Mouse (Mus musculus): ENCODE results near the gene E2f2. TPM values are rescaled to one million over a fixed set of nuclear protein-coding genes. Genes with fewer than 3 reads are reported as not detected.

Gene E2f2
- polyA plus RNA-seq, 1 experiment, result 56.3 TPM

DNA sequence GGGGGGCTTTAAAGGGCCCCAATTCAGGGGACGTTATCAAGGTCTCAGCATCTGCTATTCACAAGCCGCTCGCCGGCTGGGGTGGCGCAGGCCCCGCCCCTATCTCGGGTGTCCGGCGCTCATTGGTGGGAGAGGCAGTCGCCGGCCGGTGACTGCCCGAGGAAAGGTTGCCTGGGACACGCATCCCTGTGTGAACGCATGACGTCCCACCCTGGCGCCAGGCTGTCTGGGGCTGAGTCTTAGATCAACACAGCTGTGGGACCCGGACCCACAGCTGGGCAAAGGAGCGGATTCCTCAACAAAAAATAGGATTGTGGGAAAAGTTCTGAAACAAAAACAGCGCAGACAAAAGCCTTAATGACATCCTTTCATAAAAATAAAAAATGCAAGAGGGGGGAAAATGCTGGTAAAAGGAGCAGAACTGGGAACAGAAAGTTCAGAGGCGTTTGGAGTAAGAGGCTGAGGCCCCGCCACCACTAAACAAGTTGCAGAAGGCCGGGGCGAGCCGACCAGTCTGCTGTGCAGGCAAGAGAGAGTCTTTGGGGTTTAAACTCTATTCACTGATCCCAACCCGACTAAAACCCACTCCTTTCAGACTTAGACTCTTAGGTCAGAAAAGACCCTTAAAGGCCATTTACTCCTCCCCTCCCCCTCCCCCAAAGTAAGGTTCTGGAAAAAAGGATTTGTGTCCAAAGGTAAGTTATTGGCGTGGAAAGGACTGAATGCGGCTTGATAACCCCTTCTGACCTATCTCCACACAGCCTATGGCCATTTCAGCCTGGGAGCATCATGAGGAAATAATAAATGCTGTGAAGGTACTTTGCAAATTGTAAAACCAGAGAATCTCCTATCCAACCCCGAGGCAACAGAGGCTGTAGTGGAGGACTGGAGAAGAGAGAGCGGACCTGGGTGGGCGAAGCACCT lies 31.6 kb upstream of the E2f2 start:
- H3K4me2 ChIP-seq (ENCODE audit: low read depth), result peak overlapping the region; percentile 83
- H3K36me3 ChIP-seq (ENCODE audit: control insufficient read depth, insufficient read depth), result no peaks in the 10 kb centered on the region
- TF ChIP-seq USF1 (IDR thresholded peaks at IDR 0.05; ENCODE audit: low read depth) (no peak), TCF3 (IDR thresholded peaks at IDR 0.05; ENCODE audit: insufficient read length, low read depth) (no peak), POLR2AphosphoS2 (IDR thresholded peaks at IDR 0.05; ENCODE audit: insufficient read length, low read depth) (peak; percentile 57), MYOD1 (IDR thresholded peaks at IDR 0.05; ENCODE audit: control insufficient read depth in 1 of 3, insufficient read length in 2 of 3, low read depth in 2 of 3) (peak in 2 of 3 experiments; percentile 35 to 54), SRF (IDR thresholded peaks at IDR 0.05; ENCODE audit: control insufficient read depth, insufficient read length, low read depth) (no peak), CEBPB (IDR thresholded peaks at IDR 0.05; ENCODE audit: insufficient read depth, poor library complexity, severe bottlenecking) (no peak), MYOG (IDR thresholded peaks at IDR 0.05; ENCODE audit: control insufficient read depth in 1 of 3, insufficient read depth in 1 of 3, insufficient read length in 2 of 3, low read depth in 2 of 3) (peak in 1 of 3 experiments; percentile 37), POLR2A (IDR thresholded peaks at IDR 0.05; ENCODE audit: insufficient read length, low read depth) (peak; percentile 77)
- H3ac ChIP-seq (ENCODE audit: control insufficient read depth, insufficient read length), result no peak overlapping the region
- H3K27me3 ChIP-seq (ENCODE audit: control insufficient read depth, insufficient read depth, insufficient read length), result no peaks in the 10 kb centered on the region
- peaks cover 13% of the 10 kb centered on the region for H3K79me2 ChIP-seq (ENCODE audit: control insufficient read depth, insufficient read depth)
- peak overlapping the region; percentile 1 for H3K4me3 ChIP-seq

DNA sequence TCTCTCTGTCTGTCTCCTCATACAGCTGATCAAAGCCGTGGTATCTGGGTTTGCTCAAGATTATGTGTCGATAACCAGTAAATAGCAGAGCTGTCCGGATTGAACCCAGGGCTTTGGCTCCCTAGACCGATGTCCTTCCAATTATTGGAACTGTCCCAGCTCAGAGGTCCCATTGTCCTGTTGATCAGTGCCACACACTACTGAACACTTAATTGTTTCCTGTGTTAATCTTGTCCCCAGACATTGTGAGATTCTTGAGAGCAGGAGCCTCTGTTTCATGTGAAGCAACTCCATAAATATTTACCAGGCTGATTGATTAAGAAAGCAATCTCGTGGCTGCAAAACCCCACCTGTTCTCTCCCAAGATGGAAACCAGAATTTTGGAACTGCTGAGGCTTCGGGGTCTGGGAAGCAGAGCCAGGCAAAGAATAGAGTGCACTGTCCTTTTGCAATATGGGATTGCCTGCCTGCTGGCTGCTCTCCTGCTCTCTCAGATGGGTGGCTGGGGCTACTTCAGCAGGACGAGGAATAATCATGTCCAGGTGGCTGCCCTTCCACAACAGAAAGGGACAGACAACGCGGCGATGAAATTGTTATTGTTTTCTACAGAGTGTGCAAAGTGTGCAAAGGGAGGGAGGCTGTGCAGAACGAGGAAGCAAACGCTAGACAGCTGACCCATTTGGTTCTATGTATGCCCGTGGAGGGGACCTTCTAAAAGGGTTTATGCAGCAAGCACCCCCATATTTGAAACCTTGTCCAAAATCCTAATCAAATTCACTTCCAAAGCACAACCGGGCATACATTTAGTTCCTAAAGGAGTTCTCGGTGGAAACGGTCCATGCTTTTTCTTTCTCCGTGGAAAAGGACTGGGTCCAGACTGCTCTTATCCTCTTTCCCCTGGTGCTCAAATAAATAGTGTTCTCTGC lies 29.7 kb upstream of the E2f2 start:
- TF ChIP-seq CEBPB (IDR thresholded peaks at IDR 0.05; ENCODE audit: insufficient read depth, poor library complexity, severe bottlenecking) (no peak), MYOD1 (IDR thresholded peaks at IDR 0.05; ENCODE audit: control insufficient read depth in 1 of 3, insufficient read length in 2 of 3, low read depth in 2 of 3) (no peak), MAX (IDR thresholded peaks at IDR 0.05; ENCODE audit: low read depth) (no peak), USF1 (IDR thresholded peaks at IDR 0.05; ENCODE audit: low read depth) (no peak), MYOG (IDR thresholded peaks at IDR 0.05; ENCODE audit: control insufficient read depth in 1 of 3, insufficient read depth in 1 of 3, insufficient read length in 2 of 3, low read depth in 2 of 3) (no peak), TCF3 (IDR thresholded peaks at IDR 0.05; ENCODE audit: insufficient read length, low read depth) (no peak), POLR2AphosphoS2 (IDR thresholded peaks at IDR 0.05; ENCODE audit: insufficient read length, low read depth) (no peak), REST (IDR thresholded peaks at IDR 0.05; ENCODE audit: insufficient read depth, insufficient read length) (no peak), POLR2A (IDR thresholded peaks at IDR 0.05; ENCODE audit: insufficient read length, low read depth) (no peak)
- H3ac ChIP-seq (ENCODE audit: control insufficient read depth, insufficient read length), result no peak overlapping the region
- H3K4me2 ChIP-seq (ENCODE audit: low read depth), result peak overlapping the region; percentile 99
- H3K4me3 ChIP-seq, result peak overlapping the region; percentile 44
- H3K27me3 ChIP-seq (ENCODE audit: control insufficient read depth, insufficient read depth, insufficient read length), result no peaks in the 10 kb centered on the region
- H3K36me3 ChIP-seq (ENCODE audit: control insufficient read depth, insufficient read depth), result no peaks in the 10 kb centered on the region
- H3K79me2 ChIP-seq (ENCODE audit: control insufficient read depth, insufficient read depth), result peaks cover 18% of the 10 kb centered on the region

DNA sequence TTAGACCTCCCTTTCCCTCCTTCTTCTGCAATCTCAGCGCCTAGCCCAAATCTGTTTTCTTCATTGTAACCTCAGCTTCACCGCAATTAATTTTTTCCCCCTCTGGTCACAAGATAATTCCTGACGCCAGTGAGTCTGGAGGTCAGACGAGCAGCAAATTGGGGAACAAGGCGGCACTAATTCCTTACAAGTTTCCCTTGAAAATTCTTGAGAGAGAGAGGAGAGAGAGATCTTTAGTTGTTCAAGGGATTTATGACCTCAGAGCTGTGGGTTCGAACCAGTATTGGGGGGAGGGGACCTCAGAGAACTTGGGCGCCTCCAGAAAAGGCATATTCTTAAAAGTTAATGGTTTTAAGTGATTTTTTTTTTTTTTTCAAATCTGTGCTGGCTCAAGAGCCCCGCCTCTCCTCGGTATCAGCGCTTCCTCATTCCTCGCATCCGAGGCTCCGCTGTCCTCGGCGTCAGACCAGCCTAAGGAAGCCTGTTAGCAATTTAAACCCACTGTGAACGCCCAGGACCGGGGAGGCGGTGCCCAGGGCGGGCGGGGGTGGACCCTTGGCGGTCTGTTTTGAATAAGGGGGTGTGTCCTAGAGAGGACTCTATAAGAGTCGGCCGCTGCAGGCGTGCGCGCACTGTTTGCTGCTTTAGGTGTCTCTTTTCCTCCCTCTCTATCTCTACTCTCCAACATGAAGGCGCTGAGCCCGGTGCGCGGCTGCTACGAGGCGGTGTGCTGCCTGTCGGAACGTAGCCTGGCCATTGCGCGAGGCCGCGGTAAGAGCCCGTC lies 28.8 kb upstream of the E2f2 start, which contains the start of gene Id3:
Gene Id3 (plus strand): TSS at position 305 of the 784 bp plus-strand sequence.
- no peaks in the 10 kb centered on the region for H3K36me3 ChIP-seq (ENCODE audit: control insufficient read depth, insufficient read depth)

DNA sequence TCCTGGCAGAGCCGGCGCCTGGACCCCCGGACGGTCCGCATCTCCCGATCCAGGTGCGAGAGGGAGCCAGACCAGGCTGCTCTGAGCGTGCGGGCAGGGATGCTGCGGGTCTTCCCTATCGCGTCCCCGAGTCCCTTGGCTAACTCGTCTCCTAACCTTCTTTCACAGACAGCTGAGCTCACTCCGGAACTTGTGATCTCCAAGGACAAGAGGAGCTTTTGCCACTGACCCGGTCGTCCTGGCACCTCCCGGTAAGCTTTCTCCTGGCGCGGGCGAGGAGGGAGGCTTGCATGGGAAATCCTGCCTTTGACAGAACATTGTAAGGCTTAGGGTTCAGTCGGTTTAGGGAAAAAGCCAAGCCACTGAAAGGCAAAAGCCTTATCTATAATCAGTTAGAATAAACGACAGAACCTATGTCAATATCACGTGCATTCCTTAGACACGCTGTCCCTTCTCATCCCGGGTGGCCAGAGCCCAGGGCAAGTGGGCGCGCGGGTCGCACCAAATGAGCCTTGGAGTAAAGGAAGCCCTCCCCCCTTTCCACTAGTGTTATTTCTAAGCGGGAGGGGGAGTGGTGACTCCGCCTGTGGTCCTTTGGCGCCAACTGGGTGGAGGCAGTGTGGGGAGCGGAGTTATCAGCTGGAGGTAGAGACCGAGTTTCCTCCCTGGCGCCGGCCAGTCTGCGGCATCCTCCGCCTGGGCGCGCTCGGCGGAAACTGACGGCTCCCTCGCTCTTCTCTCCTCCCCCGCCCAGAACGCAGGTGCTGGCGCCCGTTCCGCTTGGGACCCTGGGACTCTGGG lies 27.9 kb upstream of the E2f2 start:
- peak overlapping the region; percentile 35 for H3ac ChIP-seq (ENCODE audit: control insufficient read depth, insufficient read length)
- peak; percentile 34 for TF ChIP-seq POLR2A (IDR thresholded peaks at IDR 0.05; ENCODE audit: insufficient read length, low read depth)
- TF ChIP-seq CEBPB (IDR thresholded peaks at IDR 0.05; ENCODE audit: insufficient read depth, poor library complexity, severe bottlenecking), result no peak
- TF ChIP-seq MAX (IDR thresholded peaks at IDR 0.05; ENCODE audit: low read depth), result no peak
- H3K79me2 ChIP-seq (ENCODE audit: control insufficient read depth, insufficient read depth), result peaks cover 18% of the 10 kb centered on the region
- peak overlapping the region; percentile 44 for H3K4me3 ChIP-seq
- peak overlapping the region; percentile 99 for H3K4me2 ChIP-seq (ENCODE audit: low read depth)
- no peaks in the 10 kb centered on the region for H3K36me3 ChIP-seq (ENCODE audit: control insufficient read depth, insufficient read depth)
- H3K27me3 ChIP-seq (ENCODE audit: control insufficient read depth, insufficient read depth, insufficient read length), result no peaks in the 10 kb centered on the region

More for the DNA sequence above, 28.8 kb upstream of the E2f2 start, which contains the start of gene Id3:
- H3K79me2 ChIP-seq (ENCODE audit: control insufficient read depth, insufficient read depth), result peaks cover 18% of the 10 kb centered on the region
- no peaks in the 10 kb centered on the region for H3K27me3 ChIP-seq (ENCODE audit: control insufficient read depth, insufficient read depth, insufficient read length)
- peak within 1 kb of the TSS; percentile 44 for H3K4me3 ChIP-seq
- H3ac ChIP-seq (ENCODE audit: control insufficient read depth, insufficient read length), result peak within 1 kb of the TSS; percentile 35
- peak; percentile 28 for TF ChIP-seq REST (IDR thresholded peaks at IDR 0.05; ENCODE audit: insufficient read depth, insufficient read length)
- peak in 1 of 3 experiments; percentile 6 for TF ChIP-seq MYOG (IDR thresholded peaks at IDR 0.05; ENCODE audit: control insufficient read depth in 1 of 3, insufficient read depth in 1 of 3, insufficient read length in 2 of 3, low read depth in 2 of 3)
- TF ChIP-seq MYOD1 (IDR thresholded peaks at IDR 0.05; ENCODE audit: control insufficient read depth in 1 of 3, insufficient read length in 2 of 3, low read depth in 2 of 3), result peak in 1 of 3 experiments; percentile 6
- TF ChIP-seq E2F4 (IDR thresholded peaks at IDR 0.05; ENCODE audit: insufficient read depth), result no peak
- TF ChIP-seq POLR2A (IDR thresholded peaks at IDR 0.05; ENCODE audit: insufficient read length, low read depth), result peak; percentile 91
- TF ChIP-seq SRF (IDR thresholded peaks at IDR 0.05; ENCODE audit: control insufficient read depth, insufficient read length, low read depth), result peak; percentile 5
- peak; percentile 78 for TF ChIP-seq POLR2AphosphoS2 (IDR thresholded peaks at IDR 0.05; ENCODE audit: insufficient read length, low read depth)
- TF ChIP-seq MAX (IDR thresholded peaks at IDR 0.05; ENCODE audit: low read depth), result no peak
- H3K4me2 ChIP-seq (ENCODE audit: low read depth), result peak within 1 kb of the TSS; percentile 99

Measured in myocyte (in vitro differentiated cells).